In the genomic region with DNA sequence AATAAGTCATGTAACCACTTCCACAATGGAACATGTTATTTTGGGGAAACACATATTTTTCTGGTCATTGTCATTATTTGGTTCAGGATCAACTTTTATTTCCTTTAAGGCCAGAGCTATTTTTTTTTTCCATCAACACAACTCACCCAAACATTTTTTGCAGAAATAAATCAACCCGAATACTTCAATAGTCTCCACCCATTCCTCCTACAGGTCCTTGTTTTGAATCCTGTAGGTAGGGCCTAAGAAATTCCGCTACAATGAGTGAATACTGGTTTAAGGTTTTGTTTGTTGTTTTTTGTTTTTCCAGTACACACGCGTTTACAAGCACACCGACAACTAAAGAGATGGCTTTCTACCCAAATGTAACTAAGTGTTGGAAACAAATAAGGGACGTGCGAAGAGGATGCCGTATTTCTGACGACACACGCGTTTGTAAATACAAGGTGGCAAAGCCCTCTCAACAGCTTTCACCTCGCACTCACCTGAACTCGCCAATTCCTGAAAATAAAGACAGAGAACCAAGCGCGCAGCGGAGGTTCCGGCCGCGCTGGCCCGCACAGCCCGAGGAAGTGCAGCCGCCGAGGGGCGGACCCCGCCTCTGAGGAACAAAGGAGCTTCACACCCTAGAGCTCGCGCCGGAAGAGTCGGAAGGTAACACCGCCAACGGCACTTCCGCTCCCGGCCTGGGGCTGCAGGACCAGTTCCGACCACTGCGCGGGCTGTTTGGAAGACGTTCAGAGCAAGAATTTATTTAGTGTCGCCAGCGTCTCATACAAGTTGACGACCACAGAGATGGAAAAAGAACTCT, we compare ENCODE assay signal across 8 mouse cellular contexts. TPM values are rescaled to one million over a fixed set of nuclear protein-coding genes. Genes with fewer than 3 reads are reported as not detected.
DNase-seq lines count a peak whose midpoint lies in the region; ATAC-seq and TF ChIP-seq lines count a peak whose summit lies in the region.

A gene (minus strand): TSS at position 646 of the 811 bp plus-strand sequence.

- H3K27ac ChIP-seq in forebrain, embryonic 16.5 days (ENCODE audit: low read length), result peak within 1 kb of the TSS; percentile 81
- H3K27ac ChIP-seq in layer of hippocampus, adult 2 months, result peak within 1 kb of the TSS; percentile 89
- peak within 1 kb of the TSS; percentile 73 for H3K27ac ChIP-seq in lung, embryonic 14.5 days (ENCODE audit: low read depth)
- peak within 1 kb of the TSS; percentile 23; the same call in 1 of the 2 replicates for H3K27ac ChIP-seq in olfactory bulb, adult 2 months (ENCODE audit: insufficient read depth, low read depth, low read length)
- H3K27ac ChIP-seq in thymus, adult 2 months (ENCODE audit: control insufficient read depth, insufficient read depth, low read length), result 0 out of 2 replicates have a peak within 1 kb of the TSS, but pooled peaks have one; percentile 25

- intact Hi-C loops in heart, postnatal 36 days (cut with DNase I), result loop anchor here (5.0 kb wide), 3 partner anchors 73 to 268 kb away; a partner anchor contains a TSS

- WGBS in forebrain, embryonic 16.5 days, result under 1% methylated on average over 40 of the region's 40 CpGs
- 2% methylated on average over 40 of the region's 40 CpGs for WGBS in lung, embryonic 14.5 days
- 7% methylated on average over 40 of the region's 40 CpGs for WGBS in olfactory bulb, adult 2 months
- WGBS in thymus, adult 2 months, result 7% methylated on average over 40 of the region's 40 CpGs

- H3K36me3 ChIP-seq in G1E (replicated peaks), result no peaks in the 10 kb centered on the region
- no peaks in the 10 kb centered on the region for H3K36me3 ChIP-seq in forebrain, embryonic 16.5 days (ENCODE audit: control insufficient read depth, insufficient read depth)
- H3K36me3 ChIP-seq in lung, embryonic 14.5 days (ENCODE audit: insufficient read depth), result no peaks in the 10 kb centered on the region
- H3K36me3 ChIP-seq in thymus, adult 2 months (ENCODE audit: control insufficient read depth, insufficient read depth, low read length), result no peaks in the 10 kb centered on the region

- peaks cover 25% of the 10 kb centered on the region for H3K4me1 ChIP-seq in G1E (ENCODE audit: insufficient read depth, low read depth, low read length)
- peaks cover 10% of the 10 kb centered on the region for H3K4me1 ChIP-seq in forebrain, embryonic 16.5 days (replicated peaks; ENCODE audit: control insufficient read depth, insufficient read depth, low read length)
- no peaks in the 10 kb centered on the region for H3K4me1 ChIP-seq in lung, embryonic 14.5 days (ENCODE audit: insufficient read depth)
- H3K4me1 ChIP-seq in olfactory bulb, adult 2 months (ENCODE audit: control insufficient read depth, insufficient read depth, low read length), result peaks cover 5% of the 10 kb centered on the region; the same call in 1 of the 2 replicates
- H3K4me1 ChIP-seq in thymus, adult 2 months (replicated peaks; ENCODE audit: control insufficient read depth, insufficient read depth, low read length), result peaks cover 2% of the 10 kb centered on the region; the same call in 1 of the 2 replicates

- H3K4me2 ChIP-seq in forebrain, embryonic 16.5 days (ENCODE audit: low read length), result peak within 1 kb of the TSS; percentile 88
- peak within 1 kb of the TSS; percentile 77 for H3K4me2 ChIP-seq in lung, embryonic 14.5 days

- no peaks in the 10 kb centered on the region for H3K9me3 ChIP-seq in G1E (replicated peaks)
- no peaks in the 10 kb centered on the region for H3K9me3 ChIP-seq in forebrain, embryonic 16.5 days (ENCODE audit: control insufficient read depth, low read length)
- H3K9me3 ChIP-seq in lung, embryonic 14.5 days (ENCODE audit: low read depth, low read length), result no peaks in the 10 kb centered on the region

- peak; percentile 76 for DNase-seq in G1E (ENCODE audit: low spot score)
- peak; percentile 78 to 92 for DNase-seq in cerebellum, adult 18-20 months
- peak; percentile 91 to 92 for DNase-seq in heart, postnatal 36 days
- peak; percentile 81 to 92 for DNase-seq in layer of hippocampus, adult 2 months (ENCODE audit: low spot score in 2 of 2)
- peak; percentile 98 for DNase-seq in lung, embryonic 14.5 days
- DNase-seq in thymus, adult 2 months, result peak; percentile 90

- peak; percentile 49; the same call in 1 of the 2 replicates for TF ChIP-seq CTCF in G1E (IDR thresholded peaks at IDR 0.05; ENCODE audit: low read depth, low read length)
- TF ChIP-seq CTCF in layer of hippocampus, adult 2 months (conservative IDR thresholded peaks at IDR 0.05), result peak; percentile 81
- TF ChIP-seq CTCF in lung, embryonic 14.5 days (IDR thresholded peaks at IDR 0.05; ENCODE audit: low read depth), result peak; percentile 84
- peak; percentile 92 for TF ChIP-seq CTCF in olfactory bulb, adult 2 months (IDR thresholded peaks at IDR 0.05; ENCODE audit: insufficient read depth, low read depth, low read length)
- peak; percentile 86 for TF ChIP-seq CTCF in thymus, adult 2 months (IDR thresholded peaks at IDR 0.05; ENCODE audit: borderline replicate concordance, control insufficient read depth, extremely low read depth, insufficient read depth, low read length, poor library complexity)

- ATAC-seq in G1E (ENCODE audit: extremely low read depth, insufficient number of reproducible peaks, low FRiP score, poor library complexity, severe bottlenecking), result peak; percentile 91
- ATAC-seq in forebrain, embryonic 16.5 days, result peak; percentile 99
- ATAC-seq in lung, embryonic 14.5 days (ENCODE audit: insufficient read depth), result peak; percentile 100

- H3K9ac ChIP-seq in forebrain, embryonic 16.5 days (replicated peaks; ENCODE audit: low read depth, low read length), result peak within 1 kb of the TSS; percentile 74
- peak within 1 kb of the TSS; percentile 74 for H3K9ac ChIP-seq in lung, embryonic 14.5 days

- H3K4me3 ChIP-seq in G1E (ENCODE audit: low read depth, low read length), result peak within 1 kb of the TSS; percentile 78
- peak within 1 kb of the TSS; percentile 65 for H3K4me3 ChIP-seq in forebrain, embryonic 16.5 days (replicated peaks; ENCODE audit: low read length)
- peak within 1 kb of the TSS; percentile 76 for H3K4me3 ChIP-seq in layer of hippocampus, adult 2 months
- H3K4me3 ChIP-seq in lung, embryonic 14.5 days (ENCODE audit: low read depth, low read length), result peak within 1 kb of the TSS; percentile 65
- peak within 1 kb of the TSS; percentile 75 for H3K4me3 ChIP-seq in olfactory bulb, adult 2 months (ENCODE audit: insufficient read depth, low read depth, low read length)
- H3K4me3 ChIP-seq in thymus, adult 2 months (ENCODE audit: control insufficient read depth, insufficient read depth, low read length), result peak within 1 kb of the TSS; percentile 66

- TF ChIP-seq POLR2A in olfactory bulb, adult 2 months (IDR thresholded peaks at IDR 0.05; ENCODE audit: insufficient read depth, low read depth, low read length), result peak; percentile 77
- peak; percentile 64; the same call in 1 of the 2 replicates for TF ChIP-seq POLR2A in thymus, adult 2 months (IDR thresholded peaks at IDR 0.05; ENCODE audit: control insufficient read depth, extremely low read depth, insufficient read depth, low read length, poor library complexity)

- no peaks in the 10 kb centered on the region for H3K27me3 ChIP-seq in G1E (ENCODE audit: insufficient read depth, low read length)
- H3K27me3 ChIP-seq in forebrain, embryonic 16.5 days (replicated peaks; ENCODE audit: control insufficient read depth, insufficient read depth, low read length), result no peaks in the 10 kb centered on the region
- H3K27me3 ChIP-seq in lung, embryonic 14.5 days (ENCODE audit: insufficient read depth, low read length), result no peaks in the 10 kb centered on the region
- no peaks in the 10 kb centered on the region for H3K27me3 ChIP-seq in thymus, adult 2 months (ENCODE audit: control insufficient read depth, insufficient read depth, low read length)

RNA-seq across cellular contexts. Expression of the gene that starts here (rescaled TPM):
- 17.5 and 23.0 TPM in 2 replicates for total RNA-seq in G1E (2014; fragmentation: Nextera tagmentation)
- total RNA-seq in G1E (2017), result 25.4 and 28.9 TPM in 2 replicates
- 0.86 and 2.4 TPM in 2 replicates for polyA plus RNA-seq in G1E (2012)
- 47.2 and 51.2 TPM in 2 replicates for polyA plus RNA-seq in forebrain, embryonic 16.5 days (2015; fragmentation: Nextera tagmentation; extraction: Ambion mirVana)
- total RNA-seq in heart, postnatal 36 days (2021), result 10 to 100 TPM in 1 of 2 experiments, 1 to 10 TPM in 1; 9.5 to 11.7 TPM
- total RNA-seq in layer of hippocampus, adult 2 months (2021), result 1 to 10 TPM; 8.2 to 9.7 TPM
- polyA plus RNA-seq in lung, embryonic 14.5 days (2014; fragmentation: Nextera tagmentation; extraction: Ambion mirVana), result 37.8 and 39.7 TPM in 2 replicates
- not detected in 2 replicates for polyA plus RNA-seq in olfactory bulb, adult 2 months (2012; ENCODE audit: insufficient read depth, insufficient read length, low replicate concordance, missing spikeins)
- 3.6 and 5.4 TPM in 2 replicates for polyA plus RNA-seq in thymus, adult 2 months (2012; rRNA removed)

Comparison
In these comparisons a context has a peak if more than half of its experiments do, and no peak if none do; other contexts are left out.
1. Peak in every context shown above with its lines: DNase-seq, ATAC-seq, H3K4me3 ChIP-seq and H3K27ac ChIP-seq.
2. H3K27ac ChIP-seq: peak in every context shown above with its lines; median percentile 89 in layer of hippocampus, adult 2 months; 81 in forebrain, embryonic 16.5 days; 73 in lung, embryonic 14.5 days; 25 in thymus, adult 2 months; 23 in olfactory bulb, adult 2 months.